Mouse (Mus musculus) ES-Bruce4 (cell line): ENCODE results near the gene Map3k19. TPM values are rescaled to one million over a fixed set of nuclear protein-coding genes. Genes with fewer than 3 reads are reported as not detected.

Experiments used
- H3K27ac ChIP-seq: 2 replicates; pipeline ENCODE4 v1.5.1; 2012; ENCODE audit warnings: low read length, inconsistent platforms; ENCODE audit not compliant: insufficient read depth
- H3K27me3 ChIP-seq: 2 replicates; pipeline ENCODE4 v1.6.1; 2012; ENCODE audit warnings: mild to moderate bottlenecking, low read length, inconsistent platforms; ENCODE audit not compliant: control insufficient read depth, poor library complexity, insufficient read depth, severe bottlenecking
- H3K36me3 ChIP-seq: 2 replicates; pipeline ENCODE4 v1.6.1; 2012; ENCODE audit warnings: inconsistent platforms, mild to moderate bottlenecking, low read length, moderate library complexity; ENCODE audit not compliant: control insufficient read depth, poor library complexity, insufficient read depth, severe bottlenecking
- H3K4me1 ChIP-seq: one replicate; pipeline ENCODE4 v1.8.1; 2011; ENCODE audit warnings: low read length; ENCODE audit not compliant: control insufficient read depth, insufficient read depth
- H3K4me3 ChIP-seq: 2 replicates; pipeline ENCODE4 v1.5.1; 2011; ENCODE audit warnings: low read depth, mild to moderate bottlenecking, low read length
- H3K9ac ChIP-seq: 2 replicates; pipeline ENCODE4 v1.6.1; 2012; ENCODE audit warnings: low read depth, mild to moderate bottlenecking, inconsistent platforms; ENCODE audit not compliant: poor library complexity, severe bottlenecking
- H3K9me3 ChIP-seq: replicated peaks from 2 replicates; pipeline ENCODE4 v1.6.1; 2012; ENCODE audit warnings: mild to moderate bottlenecking, low read length, inconsistent platforms; ENCODE audit not compliant: control insufficient read depth, poor library complexity, insufficient read depth, severe bottlenecking
- CTCF ChIP-seq: IDR thresholded peaks from one replicate; pipeline ENCODE4 v1.8.1; 2011; ENCODE audit warnings: low read depth, low read length
- EP300 ChIP-seq: IDR thresholded peaks from 2 replicates; pipeline ENCODE4 v1.6.1; 2011; ENCODE audit warnings: low read depth, low read length; ENCODE audit not compliant: insufficient read depth
- POLR2A ChIP-seq: IDR thresholded peaks from one replicate; pipeline ENCODE4 v1.8.1; 2011; ENCODE audit warnings: low read length; ENCODE audit not compliant: insufficient read depth
- polyA plus RNA-seq: library from polyadenylated mRNA; stranded (reverse); fragments of >200 nt; gene quantifications from 2 replicates; pipeline ENCODE4 v1.2.4, GENCODE M21; 2011; ENCODE audit warnings: low read depth; ENCODE audit not compliant: missing spikeins, insufficient read depth, insufficient read length

The Map3k19 gene
- polyA plus RNA-seq, 1 experiment: not detected

DNA sequence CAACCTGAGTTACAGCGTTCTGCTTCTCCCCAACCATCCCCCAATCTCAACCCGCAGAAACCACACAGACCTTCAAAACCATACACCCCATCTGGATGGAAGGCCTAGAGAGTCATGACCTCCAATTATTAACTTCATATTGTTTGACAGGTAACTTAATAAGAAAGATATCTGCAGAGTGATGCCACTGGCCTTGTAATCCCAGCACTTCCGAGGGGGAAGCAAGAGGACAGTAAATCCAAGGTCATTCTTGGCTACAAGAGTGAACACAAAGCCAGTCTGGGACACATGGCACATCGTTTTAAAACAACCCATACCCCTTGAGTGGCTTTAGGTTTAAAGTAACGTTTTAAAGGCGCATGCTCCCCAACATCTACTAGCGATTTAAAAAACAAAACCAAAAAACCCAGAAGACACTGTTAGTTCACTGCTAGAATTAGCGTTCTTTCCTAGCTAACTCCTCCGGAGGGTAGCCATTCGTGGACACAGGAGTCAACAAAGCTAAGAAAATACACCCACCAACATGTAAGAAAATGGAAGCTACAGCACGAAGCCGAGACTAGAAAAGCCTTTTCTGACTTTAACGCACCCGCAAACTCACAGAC lies 81.5 kb downstream of the Map3k19 start:
- Histone ChIP-seq H3K27ac (peak overlapping the region; percentile 63), H3K36me3 (peaks cover 3% of the 10 kb centered on the region; the same call in 1 of the 2 replicates)

GRCm38 (mm10) chr1:127766741-127767140 lies 88.1 kb downstream of the Map3k19 start:
- no peak overlapping the region for H3K27ac ChIP-seq
- peaks cover 2% of the 10 kb centered on the region; the same call in 1 of the 2 replicates for H3K36me3 ChIP-seq
- H3K27me3 ChIP-seq: no peaks in the 10 kb centered on the region
- H3K9me3 ChIP-seq: no peaks in the 10 kb centered on the region
- TF ChIP-seq EP300: no peak
- TF ChIP-seq POLR2A: no peak
- TF ChIP-seq CTCF: no peak
- no peaks in the 10 kb centered on the region for H3K4me1 ChIP-seq
- H3K4me3 ChIP-seq: no peak overlapping the region
- H3K9ac ChIP-seq: no peak overlapping the region

More for the DNA sequence above, 81.5 kb downstream of the Map3k19 start:
- no peaks in the 10 kb centered on the region for H3K9me3 ChIP-seq
- peak overlapping the region; percentile 99 for H3K9ac ChIP-seq
- H3K27me3 ChIP-seq: no peaks in the 10 kb centered on the region
- peaks cover 2% of the 10 kb centered on the region for H3K4me1 ChIP-seq
- peak overlapping the region; percentile 100 for H3K4me3 ChIP-seq
- no peak for TF ChIP-seq EP300

- Histone ChIP-seq H3K9ac (no peak overlapping the region), H3K4me1 (no peaks in the 10 kb centered on the region), H3K27ac (no peak overlapping the region), H3K27me3 (no peaks in the 10 kb centered on the region), H3K4me3 (no peak overlapping the region), H3K36me3 (no peaks in the 10 kb centered on the region), H3K9me3 (no peaks in the 10 kb centered on the region)
- no peak for TF ChIP-seq EP300
- no peak for TF ChIP-seq CTCF
- TF ChIP-seq POLR2A: no peak
Measured at GRCm38 (mm10) chr1:127765468-127765867, 89.4 kb downstream of the Map3k19 start.

Other genes starting within 250 kb of the Map3k19 start
- gene Tmem163, start 175.5 kb downstream of the Map3k19 start, polyA plus RNA-seq: 0.24 and 1.6 TPM in 2 replicates
- not detected in 2 replicates for gene Acmsd, start 125.6 kb downstream of the Map3k19 start, polyA plus RNA-seq
- 115 and 120 TPM in 2 replicates for gene Ccnt2, start 80.9 kb downstream of the Map3k19 start, polyA plus RNA-seq
- 24.0 and 28.3 TPM in 2 replicates for gene Rab3gap1, start 13.7 kb upstream of the Map3k19 start, polyA plus RNA-seq
- 47.5 and 55.7 TPM in 2 replicates for gene Zranb3, start 248.0 kb upstream of the Map3k19 start, polyA plus RNA-seq
- gene R3hdm1, start 248.3 kb upstream of the Map3k19 start, polyA plus RNA-seq: 135 and 151 TPM in 2 replicates